Mouse (Mus musculus): ENCODE data around the gene Sesn1. TPM values are rescaled to one million over a fixed set of nuclear protein-coding genes. Genes with fewer than 3 reads are reported as not detected.

Sesn1 gene
- total and polyA plus RNA-seq, 3 experiments: 11.7 TPM; not detected in 1

DNA sequence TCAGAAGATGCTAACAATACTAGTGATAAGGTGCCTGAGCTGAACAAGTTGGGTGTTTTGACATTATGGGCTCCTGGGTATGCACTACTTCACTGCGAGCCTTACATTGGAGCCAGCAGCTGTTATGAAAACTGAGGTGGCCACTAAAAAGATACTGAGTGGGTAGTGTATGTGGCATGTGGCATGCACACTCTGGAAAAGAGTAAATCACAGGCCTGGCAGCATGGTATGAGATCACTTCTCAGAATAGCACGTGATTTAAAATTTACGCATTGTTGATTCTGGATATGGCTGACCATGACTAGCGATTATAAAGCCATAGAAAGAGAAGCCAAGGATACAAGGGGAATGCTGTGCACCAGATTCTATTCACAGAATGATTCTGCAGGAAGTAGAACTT lies 20.7 kb downstream of the Sesn1 start:
- TF ChIP-seq E2F4 (IDR thresholded peaks at IDR 0.05; ENCODE audit: borderline replicate concordance, low read depth, low read length) (no peak), MEF2A (IDR thresholded peaks at IDR 0.05; ENCODE audit: extremely low read depth, insufficient replicate concordance, low read depth, low read length, poor library complexity, severe bottlenecking) (no peak), NRF1 (IDR thresholded peaks at IDR 0.05; ENCODE audit: insufficient read depth, low read depth, low read length, poor library complexity, severe bottlenecking) (no peak), ZC3H11A (IDR thresholded peaks at IDR 0.05; ENCODE audit: low read depth, low read length) (no peak), TBP (IDR thresholded peaks at IDR 0.05; ENCODE audit: low read depth, low read length) (no peak), NELFE (IDR thresholded peaks at IDR 0.05; ENCODE audit: low read depth, low read length) (no peak), EP300 (IDR thresholded peaks at IDR 0.05; ENCODE audit: low read depth in 1 of 2, low read length in 2 of 2) (no peak), CHD1 (IDR thresholded peaks at IDR 0.05; ENCODE audit: low read depth, low read length) (no peak), BHLHE40 (IDR thresholded peaks at IDR 0.05; ENCODE audit: borderline replicate concordance, low read depth, low read length) (no peak), MAFK (IDR thresholded peaks at IDR 0.05; ENCODE audit: borderline replicate concordance, low read depth, low read length) (no peak), GABPA (IDR thresholded peaks at IDR 0.05; ENCODE audit: low read depth, low read length) (no peak)
- Histone ChIP-seq H3K9ac (ENCODE audit: control insufficient read depth, low read depth, low read length, poor library complexity, severe bottlenecking) (no peak overlapping the region), H3K36me3 (ENCODE audit: control insufficient read depth in 1 of 2, insufficient read depth in 2 of 2, low read length in 2 of 2) (peaks cover 0 to 22% of the 10 kb centered on the region in 2 experiments; a peak in 2 of 4 replicates), H3K4me1 (ENCODE audit: control insufficient read depth in 1 of 2, insufficient read depth in 2 of 2, low read length in 2 of 2) (peaks cover 8 to 23% of the 10 kb centered on the region in 2 experiments), H3K4me3 (ENCODE audit: control insufficient read depth in 1 of 2, insufficient read depth in 1 of 2, low read depth in 2 of 2, low read length in 2 of 2) (no peak overlapping the region), H3K79me2 (ENCODE audit: control insufficient read depth, insufficient read depth, low read length, poor library complexity) (no peaks in the 10 kb centered on the region), H3K9me3 (replicated peaks; ENCODE audit: insufficient read depth, low read length) (no peaks in the 10 kb centered on the region), H3K27me3 (ENCODE audit: control insufficient read depth in 1 of 2, insufficient read depth in 2 of 2, low read length in 2 of 2) (no peaks in the 10 kb centered on the region), H3K27ac (ENCODE audit: control insufficient read depth, low read depth, low read length) (no peak overlapping the region)
- DNase-seq (ENCODE audit: low read depth, low spot score): no peak

DNA sequence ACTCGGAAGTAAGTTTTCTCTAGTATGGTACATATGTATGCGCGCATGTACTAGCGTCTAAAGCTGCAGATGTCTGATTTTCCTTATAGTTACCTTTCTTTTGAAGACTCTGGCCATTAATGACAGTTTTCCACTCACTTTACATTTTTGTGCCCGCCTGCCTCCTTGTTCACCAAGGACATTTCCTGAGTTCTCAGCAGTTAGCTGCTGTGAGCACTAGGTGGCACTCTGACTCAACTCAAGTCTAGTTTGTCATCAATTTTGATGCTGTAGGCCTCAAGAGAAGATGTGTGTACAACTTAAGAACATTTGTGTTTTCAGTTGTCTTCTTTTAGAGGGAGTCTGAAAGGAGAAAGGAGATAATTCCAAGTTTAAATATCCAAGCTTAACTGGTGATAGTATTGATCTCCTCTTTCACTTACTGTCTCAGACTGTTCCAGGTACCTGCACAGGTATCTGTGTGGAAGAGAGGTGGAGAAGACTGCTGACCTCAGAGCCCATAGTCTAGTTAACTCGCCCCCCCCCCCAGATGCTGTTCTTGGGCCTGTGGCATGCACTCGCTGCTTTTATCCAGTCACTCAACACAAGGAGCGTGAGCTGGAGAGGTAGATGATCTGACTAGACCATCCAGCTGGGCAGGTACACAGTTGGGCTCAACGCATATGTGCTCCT lies 21.3 kb downstream of the Sesn1 start:
- H3K9me3 ChIP-seq (replicated peaks; ENCODE audit: insufficient read depth, low read length): no peaks in the 10 kb centered on the region
- H3K27ac ChIP-seq (ENCODE audit: control insufficient read depth, low read depth, low read length): no peak overlapping the region
- H3K36me3 ChIP-seq (ENCODE audit: control insufficient read depth in 1 of 2, insufficient read depth in 2 of 2, low read length in 2 of 2): peaks cover 0 to 20% of the 10 kb centered on the region in 2 experiments; a peak in 2 of 4 replicates
- DNase-seq (ENCODE audit: low read depth, low spot score): peak; percentile 81
- peak; percentile 72 to 96 (median 76) for TF ChIP-seq CTCF (IDR thresholded peaks at IDR 0.05 in 2 of 3, conservative IDR thresholded peaks at IDR 0.05 in 1 of 3; ENCODE audit: control insufficient read depth in 1 of 3, insufficient read depth in 1 of 3, low read depth in 2 of 3, low read length in 3 of 3, poor library complexity in 1 of 3, severe bottlenecking in 1 of 3)
- peak; percentile 40; the same call in 1 of the 2 replicates for TF ChIP-seq BHLHE40 (IDR thresholded peaks at IDR 0.05; ENCODE audit: borderline replicate concordance, low read depth, low read length)
- no peak for TF ChIP-seq USF1 (IDR thresholded peaks at IDR 0.05; ENCODE audit: low read depth, low read length)
- TF ChIP-seq SIN3A (IDR thresholded peaks at IDR 0.05; ENCODE audit: low read length): peak; percentile 32; the same call in 1 of the 2 replicates
- TF ChIP-seq GATA1 (IDR thresholded peaks at IDR 0.05; ENCODE audit: low read depth, low read length): no peak
- peak; percentile 88 for TF ChIP-seq SMC3 (IDR thresholded peaks at IDR 0.05; ENCODE audit: low read depth, low read length)
- peak; percentile 89 for TF ChIP-seq ZC3H11A (IDR thresholded peaks at IDR 0.05; ENCODE audit: low read depth, low read length)
- peak; percentile 96 for TF ChIP-seq RAD21 (IDR thresholded peaks at IDR 0.05; ENCODE audit: low read depth, low read length)
- TF ChIP-seq POLR2A (IDR thresholded peaks at IDR 0.05; ENCODE audit: control insufficient read depth in 1 of 2, insufficient read depth in 1 of 2, low read depth in 1 of 2, low read length in 2 of 2, poor library complexity in 1 of 2): no peak
- peak; percentile 11; the same call in 1 of the 2 replicates for TF ChIP-seq ZNF384 (IDR thresholded peaks at IDR 0.05; ENCODE audit: low read depth, low read length)
- no peak for TF ChIP-seq ZMIZ1 (IDR thresholded peaks at IDR 0.05; ENCODE audit: low read depth, low read length)
- no peaks in the 10 kb centered on the region for H3K79me2 ChIP-seq (ENCODE audit: control insufficient read depth, insufficient read depth, low read length, poor library complexity)
- no peak overlapping the region for H3K9ac ChIP-seq (ENCODE audit: control insufficient read depth, low read depth, low read length, poor library complexity, severe bottlenecking)
- H3K27me3 ChIP-seq (ENCODE audit: control insufficient read depth in 1 of 2, insufficient read depth in 2 of 2, low read length in 2 of 2): no peaks in the 10 kb centered on the region
- no peak overlapping the region for H3K4me3 ChIP-seq (ENCODE audit: control insufficient read depth in 1 of 2, insufficient read depth in 1 of 2, low read depth in 2 of 2, low read length in 2 of 2)
- peaks cover 8 to 22% of the 10 kb centered on the region in 2 experiments for H3K4me1 ChIP-seq (ENCODE audit: control insufficient read depth in 1 of 2, insufficient read depth in 2 of 2, low read length in 2 of 2)

Data from MEL (cell line).